Mouse (Mus musculus) embryonic fibroblast, embryonic 13.5 days (primary cell): ENCODE data around the gene Chp1.

Experiments used
- CTCF ChIP-seq: IDR thresholded peaks from 2 replicates; pipeline ENCODE4 v1.5.1; 2011; ENCODE audit warnings: mild to moderate bottlenecking, control low read depth, low read length, moderate library complexity, borderline replicate concordance; ENCODE audit not compliant: insufficient read depth
- POLR2A ChIP-seq: IDR thresholded peaks from 2 replicates; pipeline ENCODE4 v1.6.1; 2011; ENCODE audit warnings: low read depth, mild to moderate bottlenecking, control low read depth, low read length, moderate library complexity

DNA sequence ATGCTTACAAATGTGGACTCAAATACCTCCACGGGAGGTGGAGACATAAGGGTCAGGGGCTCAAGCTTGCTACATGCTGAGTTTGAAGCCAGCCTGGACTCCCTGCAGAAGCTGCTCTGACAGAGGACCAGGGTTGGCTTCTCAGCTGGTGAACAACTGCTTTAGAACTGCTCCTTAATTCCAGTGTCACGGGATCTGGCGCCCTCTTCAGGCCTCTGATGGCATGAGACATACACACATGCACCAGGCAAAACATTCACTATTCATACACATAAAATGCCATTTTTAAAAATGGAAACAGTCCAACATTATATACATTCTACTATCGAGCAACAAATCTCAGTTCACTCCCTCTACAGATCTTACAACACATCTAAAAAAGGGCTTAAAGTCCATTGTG, 39.9 kb downstream of the Chp1 start:
- peak; percentile 61; the same call in 1 of the 2 replicates for TF ChIP-seq CTCF
- TF ChIP-seq POLR2A: no peak
